Mouse (Mus musculus): ENCODE data around the gene Ntsr2. TPM values are rescaled to one million over a fixed set of nuclear protein-coding genes. Genes with fewer than 3 reads are reported as not detected.

The Ntsr2 gene
- total and polyA plus RNA-seq, 3 experiments, result 7.9 to 20.5 (median 9.3) TPM

DNA sequence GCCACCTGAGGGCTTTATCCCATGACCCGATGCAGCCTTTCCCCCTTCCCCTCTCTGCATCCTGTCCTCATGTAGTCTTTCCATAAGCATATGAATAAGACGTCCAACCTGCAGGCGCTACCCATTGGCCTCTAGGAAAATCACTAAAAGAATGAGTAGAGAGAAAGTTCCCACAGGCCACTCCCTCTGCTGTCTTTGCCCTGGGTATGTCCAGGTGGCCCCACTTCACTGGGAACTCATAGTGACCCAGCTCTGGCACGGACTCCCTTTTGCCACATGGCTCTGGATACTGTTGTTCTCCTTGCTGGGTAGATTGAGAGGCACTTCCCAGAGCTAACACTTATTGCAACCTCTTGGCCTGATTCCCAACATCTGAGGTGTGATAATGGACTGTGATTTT is 2.4 kb downstream of the Ntsr2 start:
- 66% methylated on average over 4 of the region's 4 CpGs for WGBS
- no peaks in the 10 kb centered on the region for H3K27me3 ChIP-seq (ENCODE audit: control insufficient read depth, insufficient read depth, low read length)

DNA sequence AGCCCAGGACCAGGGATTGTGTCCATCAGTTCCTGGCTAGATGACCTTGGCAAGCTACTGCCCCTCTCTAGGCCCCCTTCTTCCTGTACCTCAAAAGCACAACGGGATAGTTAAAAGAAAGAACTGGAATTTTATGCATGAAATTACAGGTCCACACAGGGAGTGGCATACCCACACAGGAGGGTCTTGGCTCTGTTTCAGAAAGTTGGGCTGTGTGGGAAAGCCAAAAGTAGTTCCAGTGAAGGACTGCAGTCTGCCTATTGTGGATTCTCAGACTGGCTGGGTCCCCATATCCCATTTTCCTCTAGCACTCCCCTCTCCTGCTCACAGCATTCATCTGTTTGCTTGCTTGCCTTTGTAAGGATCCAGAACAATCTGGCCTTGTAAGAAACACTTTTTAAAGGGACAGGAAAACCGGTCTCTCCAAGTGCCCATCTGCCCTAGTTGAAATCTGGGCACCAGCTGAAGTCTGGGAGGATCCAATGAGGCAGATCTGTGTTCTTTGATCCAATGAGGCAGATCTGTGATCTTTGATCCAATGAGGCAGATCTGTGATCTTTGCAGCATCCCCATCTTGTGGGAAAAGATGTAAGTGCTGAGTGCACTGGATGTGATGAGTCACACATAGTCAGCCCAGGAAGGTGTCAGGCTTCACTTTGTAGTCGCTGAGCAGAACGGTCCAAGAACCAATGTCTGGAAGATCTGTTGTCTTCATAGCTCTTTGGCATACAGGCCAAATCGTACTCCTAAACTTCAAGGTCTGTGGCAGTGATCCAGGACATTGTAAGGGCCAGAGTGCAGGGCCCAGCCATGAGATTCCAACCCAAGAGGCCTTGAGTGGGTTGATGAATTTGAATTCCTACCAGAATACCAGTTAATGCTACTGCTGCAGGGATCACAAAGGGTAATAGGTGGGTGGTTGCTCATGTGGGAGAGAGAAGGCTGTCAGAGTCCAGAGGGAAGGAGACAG is 4.0 kb downstream of the Ntsr2 start:
- H3K36me3 ChIP-seq (ENCODE audit: control insufficient read depth, insufficient read depth, low read length), result no peaks in the 10 kb centered on the region
- TF ChIP-seq CTCF (IDR thresholded peaks at IDR 0.05) (peak; percentile 51), POLR2A (IDR thresholded peaks at IDR 0.05; ENCODE audit: insufficient read depth, low read depth, low read length) (no peak)
- H3K27me3 ChIP-seq (ENCODE audit: control insufficient read depth, insufficient read depth, low read length), result no peaks in the 10 kb centered on the region
- no peaks in the 10 kb centered on the region for H3K79me2 ChIP-seq (replicated peaks; ENCODE audit: control insufficient read depth, insufficient read depth, low read length)
- H3K4me3 ChIP-seq, result no peak overlapping the region
- no peak for DNase-seq
- WGBS, result 66% methylated on average over 5 of the region's 5 CpGs
- intact Hi-C loops (cut with DNase I), result no loop called here
- H3K9ac ChIP-seq (ENCODE audit: low read depth, low read length), result no peak overlapping the region
- H3K4me1 ChIP-seq (ENCODE audit: control insufficient read depth, insufficient read depth, low read length), result no peaks in the 10 kb centered on the region; the same call in 1 of the 2 replicates
- H3K27ac ChIP-seq, result no peak overlapping the region

More for the DNA sequence above, 2.4 kb downstream of the Ntsr2 start:
- no peak overlapping the region for H3K9ac ChIP-seq (ENCODE audit: low read depth, low read length)
- H3K27ac ChIP-seq, result no peak overlapping the region
- no peaks in the 10 kb centered on the region for H3K36me3 ChIP-seq (ENCODE audit: control insufficient read depth, insufficient read depth, low read length)
- no peaks in the 10 kb centered on the region; the same call in 1 of the 2 replicates for H3K4me1 ChIP-seq (ENCODE audit: control insufficient read depth, insufficient read depth, low read length)
- intact Hi-C loops (cut with DNase I), result no loop called here
- no peaks in the 10 kb centered on the region for H3K79me2 ChIP-seq (replicated peaks; ENCODE audit: control insufficient read depth, insufficient read depth, low read length)
- no peak for TF ChIP-seq EP300 (IDR thresholded peaks at IDR 0.05; ENCODE audit: insufficient read depth, low read depth, low read length)
- no peak for TF ChIP-seq CTCF (IDR thresholded peaks at IDR 0.05)
- no peak for TF ChIP-seq POLR2A (IDR thresholded peaks at IDR 0.05; ENCODE audit: insufficient read depth, low read depth, low read length)
- no peak overlapping the region for H3K4me3 ChIP-seq
- DNase-seq, result no peak

DNA sequence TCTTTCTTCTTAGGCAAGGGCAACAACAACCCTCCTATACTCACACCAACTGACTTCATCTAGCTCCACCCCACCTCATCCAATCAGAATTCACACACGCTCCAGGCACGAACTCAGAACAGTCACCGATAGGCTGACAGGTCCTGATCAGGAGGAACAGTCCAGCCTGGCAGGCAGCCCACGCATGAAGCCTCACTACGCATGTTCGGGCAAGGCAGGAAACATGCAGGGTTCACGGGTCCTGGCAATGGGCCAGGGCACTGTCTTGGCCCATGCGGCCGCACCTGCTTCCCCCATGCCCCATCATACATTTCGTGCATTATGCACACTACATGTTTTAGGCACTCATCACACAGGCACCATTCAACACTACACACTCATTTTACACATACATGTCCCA is 8.3 kb downstream of the Ntsr2 start:
- H3K27ac ChIP-seq, result no peak overlapping the region
- H3K9ac ChIP-seq (ENCODE audit: low read depth, low read length), result no peak overlapping the region
- DNase-seq, result no peak
- intact Hi-C loops (cut with DNase I), result loop anchor here (5.0 to 10.0 kb wide), 2 partner anchors 93 to 146 kb away; no protein-coding TSS in a partner anchor
- WGBS, result 70% methylated on average over 10 of the region's 10 CpGs
- H3K79me2 ChIP-seq (replicated peaks; ENCODE audit: control insufficient read depth, insufficient read depth, low read length), result no peaks in the 10 kb centered on the region
- no peaks in the 10 kb centered on the region for H3K27me3 ChIP-seq (ENCODE audit: control insufficient read depth, insufficient read depth, low read length)
- H3K36me3 ChIP-seq (ENCODE audit: control insufficient read depth, insufficient read depth, low read length), result no peaks in the 10 kb centered on the region
- no peaks in the 10 kb centered on the region for H3K4me1 ChIP-seq (ENCODE audit: control insufficient read depth, insufficient read depth, low read length)
- no peak overlapping the region for H3K4me3 ChIP-seq
- TF ChIP-seq EP300 (IDR thresholded peaks at IDR 0.05; ENCODE audit: insufficient read depth, low read depth, low read length), result no peak
- TF ChIP-seq POLR2A (IDR thresholded peaks at IDR 0.05; ENCODE audit: insufficient read depth, low read depth, low read length), result no peak
- TF ChIP-seq CTCF (IDR thresholded peaks at IDR 0.05), result no peak

GRCm38 (mm10) chr12:16661936-16662335 is 8.8 kb downstream of the Ntsr2 start:
- no peak overlapping the region for H3K27ac ChIP-seq
- DNase-seq, result no peak
- no peaks in the 10 kb centered on the region for H3K79me2 ChIP-seq (replicated peaks; ENCODE audit: control insufficient read depth, insufficient read depth, low read length)
- H3K36me3 ChIP-seq (ENCODE audit: control insufficient read depth, insufficient read depth, low read length), result no peaks in the 10 kb centered on the region
- H3K4me3 ChIP-seq, result no peak overlapping the region
- TF ChIP-seq POLR2A (IDR thresholded peaks at IDR 0.05; ENCODE audit: insufficient read depth, low read depth, low read length) (no peak), EP300 (IDR thresholded peaks at IDR 0.05; ENCODE audit: insufficient read depth, low read depth, low read length) (no peak), CTCF (IDR thresholded peaks at IDR 0.05) (no peak)
- no peaks in the 10 kb centered on the region for H3K27me3 ChIP-seq (ENCODE audit: control insufficient read depth, insufficient read depth, low read length)
- H3K9ac ChIP-seq (ENCODE audit: low read depth, low read length), result no peak overlapping the region
- WGBS, result 40% methylated on average over 2 of the region's 2 CpGs
- intact Hi-C loops (cut with DNase I), result loop anchor here (5.0 to 10.0 kb wide), 2 partner anchors 93 to 145 kb away; no protein-coding TSS in a partner anchor
- no peaks in the 10 kb centered on the region for H3K4me1 ChIP-seq (ENCODE audit: control insufficient read depth, insufficient read depth, low read length)

- intact Hi-C loops (cut with DNase I), result loop anchor here (5.0 to 10.0 kb wide), 2 partner anchors 92 to 144 kb away; no protein-coding TSS in a partner anchor
- peak; percentile 47 for TF ChIP-seq CTCF (IDR thresholded peaks at IDR 0.05)
- TF ChIP-seq EP300 (IDR thresholded peaks at IDR 0.05; ENCODE audit: insufficient read depth, low read depth, low read length), result no peak
- no peak for TF ChIP-seq POLR2A (IDR thresholded peaks at IDR 0.05; ENCODE audit: insufficient read depth, low read depth, low read length)
- Histone ChIP-seq H3K36me3 (ENCODE audit: control insufficient read depth, insufficient read depth, low read length) (no peaks in the 10 kb centered on the region), H3K4me3 (no peak overlapping the region), H3K4me1 (ENCODE audit: control insufficient read depth, insufficient read depth, low read length) (no peaks in the 10 kb centered on the region), H3K27ac (no peak overlapping the region), H3K27me3 (ENCODE audit: control insufficient read depth, insufficient read depth, low read length) (no peaks in the 10 kb centered on the region), H3K9ac (ENCODE audit: low read depth, low read length) (no peak overlapping the region), H3K79me2 (replicated peaks; ENCODE audit: control insufficient read depth, insufficient read depth, low read length) (no peaks in the 10 kb centered on the region)
- no peak for DNase-seq
- 55% methylated on average over 6 of the region's 6 CpGs for WGBS
Measured at GRCm38 (mm10) chr12:16662955-16663585, 9.9 kb downstream of the Ntsr2 start.

All from heart, adult 2 months (tissue).